Mouse (Mus musculus) liver, postnatal 0 days (tissue): Measurements from ENCODE around the gene Oxt.

Source experiments
- CTCF ChIP-seq: sonication (generic); IDR thresholded peaks from 2 replicates; pipeline ENCODE4 v1.5.1; 2016; ENCODE audit warnings: antibody characterized with exemption, low read depth
- EP300 ChIP-seq: IDR thresholded peaks from 2 replicates; pipeline ENCODE4 v1.6.1; 2016; ENCODE audit warnings: antibody characterized with exemption, low read depth, mild to moderate bottlenecking

GRCm38 (mm10) chr2:130529290-130529689 lies 46.7 kb upstream of the Oxt start:
- TF ChIP-seq CTCF (no peak), EP300 (no peak)
